Mouse (Mus musculus): ENCODE measurements around the gene Ankrd50. TPM values are rescaled to one million over a fixed set of nuclear protein-coding genes. Genes with fewer than 3 reads are reported as not detected.

The Ankrd50 gene
- polyA plus RNA-seq, 2 experiments: 29.4 to 46.5 TPM

DNA sequence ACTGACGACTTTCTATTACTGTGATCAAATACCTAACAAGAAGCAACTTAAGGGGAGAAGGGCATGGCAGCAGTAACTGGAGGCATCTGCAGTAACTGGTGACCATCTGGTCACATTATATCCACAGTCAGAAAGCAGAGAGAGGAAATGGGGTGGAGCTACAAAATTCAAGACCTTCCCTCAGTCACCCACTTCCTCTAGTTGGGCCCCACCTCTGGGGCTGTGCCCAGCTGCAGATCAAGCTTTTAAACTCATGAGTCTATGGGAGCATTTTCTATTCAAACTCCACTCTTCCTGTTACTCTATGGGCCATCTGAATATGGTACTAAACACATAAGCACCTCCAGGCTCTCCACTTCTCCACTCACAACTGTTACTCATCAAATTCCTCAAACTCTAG lies 3.5 kb downstream of the Ankrd50 start:
- Histone ChIP-seq H3K9ac (ENCODE audit: low read depth, low read length, severe bottlenecking) (no peak overlapping the region), H3K27ac (replicated peaks; ENCODE audit: low read depth, low read length) (no peak overlapping the region), H3K27me3 (ENCODE audit: control insufficient read depth, insufficient read depth, low read length) (no peaks in the 10 kb centered on the region), H3K4me1 (ENCODE audit: control insufficient read depth, insufficient read depth, low read length) (peaks cover 35% of the 10 kb centered on the region), H3K4me3 (replicated peaks; ENCODE audit: low read length) (peak overlapping the region; percentile 21), H3K9me3 (ENCODE audit: control insufficient read depth, low read length) (no peaks in the 10 kb centered on the region), H3K36me3 (ENCODE audit: control insufficient read depth, insufficient read depth, low read length) (peaks cover 40% of the 10 kb centered on the region), H3K4me2 (replicated peaks; ENCODE audit: low read depth, low read length, severe bottlenecking) (peak overlapping the region; percentile 41)
- TF ChIP-seq POLR2A (IDR thresholded peaks at IDR 0.05; ENCODE audit: borderline replicate concordance, extremely low read depth, insufficient read depth, insufficient read length): no peak
- no peak for DNase-seq (ENCODE audit: low spot score)
- WGBS: 35% methylated on average over 1 of the region's 1 CpGs
- no peak for ATAC-seq (ENCODE audit: low FRiP score, low read depth)

DNA sequence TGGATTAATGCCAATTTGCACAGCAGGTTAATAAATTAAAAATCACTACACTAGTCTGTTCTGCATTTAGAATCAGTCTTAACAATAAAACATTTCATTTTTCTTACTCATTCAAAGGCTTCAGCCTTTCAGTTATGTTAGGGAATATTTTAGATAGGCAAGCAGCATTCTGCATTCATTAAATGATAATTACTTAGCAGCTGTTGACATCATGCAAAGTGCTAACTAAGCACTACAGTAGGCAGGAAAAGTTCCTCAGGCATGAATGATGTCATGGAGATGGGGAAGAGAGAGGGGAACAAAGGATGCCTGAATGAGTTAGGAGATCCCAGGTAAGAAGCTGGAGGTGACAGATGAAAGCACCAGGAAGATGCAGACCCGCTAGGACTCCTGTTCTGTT lies 6.7 kb downstream of the Ankrd50 start:
- no peak for TF ChIP-seq POLR2A (IDR thresholded peaks at IDR 0.05; ENCODE audit: borderline replicate concordance, extremely low read depth, insufficient read depth, insufficient read length)
- no peak for DNase-seq (ENCODE audit: low spot score)
- Histone ChIP-seq H3K4me3 (replicated peaks; ENCODE audit: low read length) (no peak overlapping the region), H3K27me3 (ENCODE audit: control insufficient read depth, insufficient read depth, low read length) (no peaks in the 10 kb centered on the region), H3K4me2 (replicated peaks; ENCODE audit: low read depth, low read length, severe bottlenecking) (no peak overlapping the region), H3K36me3 (ENCODE audit: control insufficient read depth, insufficient read depth, low read length) (peaks cover 51% of the 10 kb centered on the region), H3K27ac (replicated peaks; ENCODE audit: low read depth, low read length) (no peak overlapping the region), H3K9me3 (ENCODE audit: control insufficient read depth, low read length) (no peaks in the 10 kb centered on the region), H3K9ac (ENCODE audit: low read depth, low read length, severe bottlenecking) (no peak overlapping the region), H3K4me1 (ENCODE audit: control insufficient read depth, insufficient read depth, low read length) (peaks cover 44% of the 10 kb centered on the region)
- WGBS: 72% methylated on average over 1 of the region's 1 CpGs
- no peak for ATAC-seq (ENCODE audit: low FRiP score, low read depth)

DNA sequence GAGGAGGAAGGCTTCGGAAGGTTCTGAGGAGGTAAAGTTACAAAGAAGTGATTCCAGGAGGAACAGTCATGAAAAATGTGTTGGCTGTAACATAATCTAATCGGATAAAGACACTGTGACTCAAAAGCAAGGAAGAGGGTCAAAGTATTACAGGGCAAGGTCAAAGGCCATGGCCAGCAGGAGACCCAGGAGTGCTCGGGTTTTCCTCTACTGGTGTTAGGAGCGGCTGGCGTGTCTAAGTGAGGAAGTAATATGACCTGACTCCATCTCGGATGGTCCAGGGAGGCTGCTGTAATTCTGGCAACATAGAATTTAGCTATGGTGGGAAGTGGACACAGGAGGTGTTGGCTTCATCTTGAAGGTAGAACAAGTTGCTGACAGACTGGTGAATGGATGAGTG lies 9.1 kb downstream of the Ankrd50 start:
- WGBS: 59% methylated on average over 6 of the region's 6 CpGs
- Histone ChIP-seq H3K27me3 (ENCODE audit: control insufficient read depth, insufficient read depth, low read length) (no peaks in the 10 kb centered on the region), H3K27ac (replicated peaks; ENCODE audit: low read depth, low read length) (no peak overlapping the region), H3K4me1 (ENCODE audit: control insufficient read depth, insufficient read depth, low read length) (peaks cover 28% of the 10 kb centered on the region; the same call in 1 of the 2 replicates), H3K36me3 (ENCODE audit: control insufficient read depth, insufficient read depth, low read length) (peaks cover 45% of the 10 kb centered on the region), H3K9me3 (ENCODE audit: control insufficient read depth, low read length) (no peaks in the 10 kb centered on the region), H3K4me3 (replicated peaks; ENCODE audit: low read length) (no peak overlapping the region), H3K9ac (ENCODE audit: low read depth, low read length, severe bottlenecking) (no peak overlapping the region), H3K4me2 (replicated peaks; ENCODE audit: low read depth, low read length, severe bottlenecking) (no peak overlapping the region)
- no peak for ATAC-seq (ENCODE audit: low FRiP score, low read depth)
- no peak for TF ChIP-seq POLR2A (IDR thresholded peaks at IDR 0.05; ENCODE audit: borderline replicate concordance, extremely low read depth, insufficient read depth, insufficient read length)
- no peak for DNase-seq (ENCODE audit: low spot score)

DNA sequence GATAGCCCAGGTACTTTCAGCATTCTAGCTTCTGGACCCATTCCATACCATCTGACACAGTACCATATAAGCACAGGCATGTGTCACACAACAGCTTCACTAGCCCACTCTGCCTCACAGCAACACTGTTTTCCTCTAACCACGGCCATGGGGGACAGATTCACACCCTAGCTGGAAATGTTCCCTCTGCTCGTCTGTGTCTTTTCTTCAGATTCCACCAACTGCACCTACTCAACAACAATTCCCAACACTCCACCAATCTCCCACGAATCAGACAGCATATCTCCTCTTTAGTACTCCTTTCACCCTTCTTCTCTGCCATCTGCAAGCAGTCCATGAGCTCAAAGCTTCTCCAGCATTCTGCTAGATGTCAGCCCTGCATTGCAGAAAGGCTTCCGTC lies 11.5 kb downstream of the Ankrd50 start:
- H3K4me3 ChIP-seq (replicated peaks; ENCODE audit: low read length): no peak overlapping the region
- DNase-seq (ENCODE audit: low spot score): no peak

DNA sequence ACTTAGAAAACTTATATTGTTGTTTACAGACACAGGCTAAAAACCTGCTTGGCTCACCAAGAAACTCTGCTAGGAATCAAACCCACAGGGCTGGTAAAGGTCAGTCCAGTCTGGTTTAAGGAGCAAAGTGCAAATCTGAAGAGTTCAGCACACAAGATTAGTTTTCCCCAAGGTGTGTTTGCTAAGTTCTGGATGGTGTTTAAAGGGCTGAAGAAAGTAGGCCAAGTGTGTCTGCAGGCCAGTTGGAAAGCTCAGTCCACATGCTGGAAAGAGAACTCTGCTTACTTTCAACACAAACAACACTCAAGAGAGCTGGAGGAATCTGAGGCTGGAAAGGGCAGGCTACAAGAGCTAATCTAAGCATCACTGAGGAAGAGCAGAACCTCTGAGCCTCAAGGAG lies 13.1 kb downstream of the Ankrd50 start:
- H3K27ac ChIP-seq (replicated peaks; ENCODE audit: low read depth, low read length): no peak overlapping the region; the same call in 1 of the 2 replicates
- ATAC-seq (ENCODE audit: low FRiP score, low read depth) (no peak), DNase-seq (ENCODE audit: low spot score) (no peak)
- no peak overlapping the region for H3K9ac ChIP-seq (ENCODE audit: low read depth, low read length, severe bottlenecking)
- no peaks in the 10 kb centered on the region for H3K9me3 ChIP-seq (ENCODE audit: control insufficient read depth, low read length)
- H3K4me2 ChIP-seq (replicated peaks; ENCODE audit: low read depth, low read length, severe bottlenecking): no peak overlapping the region
- no peaks in the 10 kb centered on the region for H3K27me3 ChIP-seq (ENCODE audit: control insufficient read depth, insufficient read depth, low read length)
- H3K4me1 ChIP-seq (ENCODE audit: control insufficient read depth, insufficient read depth, low read length): peaks cover 21% of the 10 kb centered on the region; the same call in 1 of the 2 replicates
- TF ChIP-seq POLR2A (IDR thresholded peaks at IDR 0.05; ENCODE audit: borderline replicate concordance, extremely low read depth, insufficient read depth, insufficient read length): no peak
- H3K4me3 ChIP-seq (replicated peaks; ENCODE audit: low read length): no peak overlapping the region
- H3K36me3 ChIP-seq (ENCODE audit: control insufficient read depth, insufficient read depth, low read length): peaks cover 20% of the 10 kb centered on the region

More for the DNA sequence above, 11.5 kb downstream of the Ankrd50 start:
- H3K27me3 ChIP-seq (ENCODE audit: control insufficient read depth, insufficient read depth, low read length): no peaks in the 10 kb centered on the region
- no peaks in the 10 kb centered on the region for H3K9me3 ChIP-seq (ENCODE audit: control insufficient read depth, low read length)
- TF ChIP-seq POLR2A (IDR thresholded peaks at IDR 0.05; ENCODE audit: borderline replicate concordance, extremely low read depth, insufficient read depth, insufficient read length): no peak
- no peak overlapping the region for H3K27ac ChIP-seq (replicated peaks; ENCODE audit: low read depth, low read length)
- ATAC-seq (ENCODE audit: low FRiP score, low read depth): no peak
- peaks cover 24% of the 10 kb centered on the region for H3K36me3 ChIP-seq (ENCODE audit: control insufficient read depth, insufficient read depth, low read length)
- WGBS: 87% methylated on average over 4 of the region's 4 CpGs
- peaks cover 22% of the 10 kb centered on the region; the same call in 1 of the 2 replicates for H3K4me1 ChIP-seq (ENCODE audit: control insufficient read depth, insufficient read depth, low read length)
- no peak overlapping the region for H3K4me2 ChIP-seq (replicated peaks; ENCODE audit: low read depth, low read length, severe bottlenecking)
- H3K9ac ChIP-seq (ENCODE audit: low read depth, low read length, severe bottlenecking): no peak overlapping the region

DNA sequence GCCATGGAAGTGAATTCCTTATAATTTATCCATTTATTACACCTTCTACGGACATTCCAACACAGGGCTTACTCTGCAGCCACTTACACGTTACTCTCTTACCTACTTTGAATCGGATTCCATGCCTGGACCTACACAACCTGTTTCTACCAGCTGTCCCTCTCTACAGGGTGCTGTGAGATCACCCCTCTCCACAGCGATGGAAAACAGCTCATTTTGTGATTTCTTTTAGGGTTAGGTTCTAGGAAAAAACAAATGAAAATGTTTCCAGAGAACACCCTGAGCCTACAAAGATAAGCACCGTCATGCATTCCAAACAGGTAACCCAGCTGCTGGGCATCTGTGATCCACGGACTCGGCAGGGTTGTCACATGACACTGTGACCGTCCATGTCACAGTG lies 16.5 kb downstream of the Ankrd50 start:
- H3K4me3 ChIP-seq (replicated peaks; ENCODE audit: low read length): no peak overlapping the region
- no peak for ATAC-seq (ENCODE audit: low FRiP score, low read depth)
- TF ChIP-seq POLR2A (IDR thresholded peaks at IDR 0.05; ENCODE audit: borderline replicate concordance, extremely low read depth, insufficient read depth, insufficient read length): no peak
- H3K9ac ChIP-seq (ENCODE audit: low read depth, low read length, severe bottlenecking): no peak overlapping the region
- H3K27me3 ChIP-seq (ENCODE audit: control insufficient read depth, insufficient read depth, low read length): no peaks in the 10 kb centered on the region
- H3K4me1 ChIP-seq (ENCODE audit: control insufficient read depth, insufficient read depth, low read length): peaks cover 6% of the 10 kb centered on the region; the same call in 1 of the 2 replicates
- H3K27ac ChIP-seq (replicated peaks; ENCODE audit: low read depth, low read length): no peak overlapping the region
- peaks cover 6% of the 10 kb centered on the region; the same call in 1 of the 2 replicates for H3K36me3 ChIP-seq (ENCODE audit: control insufficient read depth, insufficient read depth, low read length)
- H3K4me2 ChIP-seq (replicated peaks; ENCODE audit: low read depth, low read length, severe bottlenecking): no peak overlapping the region
- WGBS: 92% methylated on average over 8 of the region's 8 CpGs
- no peak for DNase-seq (ENCODE audit: low spot score)
- H3K9me3 ChIP-seq (ENCODE audit: control insufficient read depth, low read length): no peaks in the 10 kb centered on the region

Measured in limb, embryonic 14.5 days (tissue).